In genomic region chr7:68829861-68830260, GRCm38 (mm10) we compare ENCODE assay signal across 8 mouse cellular contexts.
DNase-seq lines count a peak whose midpoint lies in the region; ATAC-seq and TF ChIP-seq lines count a peak whose summit lies in the region.

No protein-coding gene starts in this region.

- no peaks in the 10 kb centered on the region for H3K9me3 ChIP-seq in limb, embryonic 11.5 days (ENCODE audit: control insufficient read depth, low read length)

- H3K36me3 ChIP-seq in heart, adult 2 months (ENCODE audit: control insufficient read depth, insufficient read depth, low read length): no peaks in the 10 kb centered on the region
- no peaks in the 10 kb centered on the region for H3K36me3 ChIP-seq in limb, embryonic 11.5 days (ENCODE audit: control insufficient read depth, insufficient read depth, low read length)

- TF ChIP-seq POLR2A in heart, adult 2 months (IDR thresholded peaks at IDR 0.05; ENCODE audit: insufficient read depth, low read depth, low read length): no peak

- peak; percentile 98 for TF ChIP-seq CTCF in heart, adult 2 months (IDR thresholded peaks at IDR 0.05)

- intact Hi-C loops in heart, adult 2 months (cut with DNase I): loop anchor here (1.0 to 5.0 kb wide), 3 partner anchors 251 to 458 kb away; no protein-coding TSS in a partner anchor

- 14% methylated on average over 8 of the region's 8 CpGs for WGBS in heart, adult 2 months
- WGBS in limb, embryonic 11.5 days: 16% methylated on average over 8 of the region's 8 CpGs

- no peak overlapping the region for H3K27ac ChIP-seq in heart, adult 2 months
- H3K27ac ChIP-seq in limb, embryonic 11.5 days (replicated peaks; ENCODE audit: low read depth, low read length): no peak overlapping the region

- TF ChIP-seq EP300 in heart, adult 2 months (IDR thresholded peaks at IDR 0.05; ENCODE audit: insufficient read depth, low read depth, low read length): no peak

- peak; percentile 73 for DNase-seq in CD4-positive, CD25-positive, alpha-beta regulatory T cell, adult 2 months (ENCODE audit: low read depth, low spot score)
- peak; percentile 57 for DNase-seq in embryo, embryonic 11.5 days (ENCODE audit: low read depth, low spot score)
- peak; percentile 59 to 84 for DNase-seq in heart, adult 2 months
- peak; percentile 73 for DNase-seq in kidney, adult 9 months
- DNase-seq in limb, embryonic 11.5 days (ENCODE audit: low spot score): peak; percentile 91
- peak; percentile 8 to 23 for DNase-seq in spleen, postnatal 14 days (ENCODE audit: low spot score in 2 of 2)

- H3K4me1 ChIP-seq in heart, adult 2 months (ENCODE audit: control insufficient read depth, insufficient read depth, low read length): no peaks in the 10 kb centered on the region
- H3K4me1 ChIP-seq in limb, embryonic 11.5 days (ENCODE audit: control insufficient read depth, insufficient read depth, low read length): no peaks in the 10 kb centered on the region

- H3K79me2 ChIP-seq in heart, adult 2 months (replicated peaks; ENCODE audit: control insufficient read depth, insufficient read depth, low read length): no peaks in the 10 kb centered on the region

- no peak overlapping the region for H3K4me3 ChIP-seq in heart, adult 2 months
- no peak overlapping the region for H3K4me3 ChIP-seq in limb, embryonic 11.5 days (ENCODE audit: low read depth, low read length)

- H3K9ac ChIP-seq in heart, adult 2 months (ENCODE audit: low read depth, low read length): no peak overlapping the region
- no peak overlapping the region for H3K9ac ChIP-seq in limb, embryonic 11.5 days (ENCODE audit: low read length)

- ATAC-seq in CD4-positive, CD25-positive, alpha-beta regulatory T cell, adult 4 months: no peak
- 0 out of 2 replicates have a peak, but pooled peaks have one; percentile 39 for ATAC-seq in limb, embryonic 11.5 days (ENCODE audit: insufficient number of reproducible peaks, low FRiP score, low TSS enrichment, low read depth)
- 0 out of 2 replicates have a peak, but pooled peaks have one; percentile 38 for ATAC-seq in monocyte, adult 5-6 weeks (replicated peaks; ENCODE audit: insufficient number of reproducible peaks, low FRiP score, low TSS enrichment, poor library complexity, severe bottlenecking)

- H3K4me2 ChIP-seq in limb, embryonic 11.5 days (ENCODE audit: low read depth, severe bottlenecking): no peak overlapping the region

- no peaks in the 10 kb centered on the region for H3K27me3 ChIP-seq in heart, adult 2 months (ENCODE audit: control insufficient read depth, insufficient read depth, low read length)
- no peaks in the 10 kb centered on the region for H3K27me3 ChIP-seq in limb, embryonic 11.5 days (ENCODE audit: control insufficient read depth, insufficient read depth, low read length)

Comparison
In these comparisons a context has a peak if more than half of its experiments do, and no peak if none do; other contexts are left out.
1. DNase-seq: peak in every context shown above with its lines; median percentile 91 in limb, embryonic 11.5 days; 73 in CD4-positive, CD25-positive, alpha-beta regulatory T cell, adult 2 months; 73 in kidney, adult 9 months; 72 in heart, adult 2 months; 57 in embryo, embryonic 11.5 days; 16 in spleen, postnatal 14 days.